Mouse (Mus musculus): ENCODE results near the gene Plxnb3. TPM values are rescaled to one million over a fixed set of nuclear protein-coding genes. Genes with fewer than 3 reads are reported as not detected.

The Plxnb3 gene
- polyA plus RNA-seq (2012; ENCODE audit: low replicate concordance) = 0.75 and 0.76 TPM in 2 replicates

DNA sequence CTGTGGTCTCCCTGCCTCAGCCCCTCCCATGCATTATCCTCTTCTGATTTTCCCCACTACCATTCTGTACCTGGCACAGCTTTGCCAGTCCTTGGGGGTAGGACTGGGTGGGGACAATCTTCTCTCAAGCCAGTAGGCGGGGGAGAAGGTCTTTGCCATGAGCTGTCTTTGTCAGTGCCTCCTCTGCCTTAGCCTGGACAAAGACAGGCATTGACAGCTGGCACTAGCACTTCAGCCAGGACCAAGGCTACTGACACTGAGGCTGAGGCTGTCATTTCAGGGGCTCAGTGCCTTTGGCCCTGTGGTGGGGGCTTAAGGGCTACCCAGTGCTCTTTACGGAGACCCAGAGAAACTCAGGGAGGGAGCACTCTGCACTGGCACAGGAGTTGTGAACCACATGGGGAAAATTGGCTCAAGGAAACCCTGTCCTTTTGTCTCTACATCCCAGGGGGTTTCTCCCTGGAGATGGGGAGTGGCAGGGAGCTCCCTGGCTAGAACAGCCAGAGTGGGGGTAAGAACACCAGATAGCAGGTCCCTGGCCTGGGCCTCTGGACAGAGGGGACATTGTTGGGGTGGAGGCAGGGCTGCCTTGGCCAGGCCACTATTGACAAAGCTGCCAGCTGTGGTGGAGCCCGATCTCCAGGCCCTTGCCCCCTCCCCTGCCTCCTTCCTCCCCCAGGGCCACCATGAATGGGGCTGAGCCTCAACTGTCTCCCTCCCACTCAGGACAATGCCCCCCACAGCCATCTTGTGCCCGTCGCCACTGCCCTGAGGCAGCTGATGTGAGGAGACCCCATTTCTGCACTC is at the start of gene Plxnb3:
Gene Plxnb3, plus strand, starts transcription at position 757 of the 807 bp plus-strand sequence.

DNA sequence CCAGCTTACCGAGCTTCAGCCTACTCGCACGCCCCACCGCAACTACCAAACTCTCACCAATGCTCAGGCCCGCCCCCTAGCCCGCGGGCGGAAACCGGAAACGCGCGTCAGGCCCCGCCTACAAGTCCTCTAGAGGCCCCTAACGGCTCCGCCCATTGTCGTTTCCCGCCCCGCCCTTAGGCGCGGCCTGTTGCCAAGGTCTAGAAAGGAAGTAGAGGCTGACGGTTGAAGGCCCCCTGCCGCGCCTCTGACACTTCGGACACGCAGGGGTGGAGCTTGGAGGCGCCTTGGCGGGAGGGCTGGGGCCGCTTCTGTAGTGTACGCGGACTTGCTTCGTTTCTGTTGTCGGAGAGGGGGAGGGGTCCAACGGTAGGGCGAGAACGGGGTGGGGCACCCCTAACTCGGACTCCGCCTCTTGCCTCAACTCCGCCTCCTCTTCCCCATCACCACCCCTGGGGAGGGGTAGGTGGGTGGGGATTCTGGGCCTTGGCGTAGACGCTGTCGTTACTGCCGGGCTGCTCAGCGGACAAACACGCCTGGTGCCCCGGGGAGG is 40.7 kb upstream of the Plxnb3 start, which contains the start of the genes Bcap31 and Abcd1:
Gene Bcap31, minus strand, starts transcription at position 67 of the 553 bp plus-strand sequence.
Gene Abcd1, plus strand, starts transcription at position 489 of the 553 bp plus-strand sequence.

DNA sequence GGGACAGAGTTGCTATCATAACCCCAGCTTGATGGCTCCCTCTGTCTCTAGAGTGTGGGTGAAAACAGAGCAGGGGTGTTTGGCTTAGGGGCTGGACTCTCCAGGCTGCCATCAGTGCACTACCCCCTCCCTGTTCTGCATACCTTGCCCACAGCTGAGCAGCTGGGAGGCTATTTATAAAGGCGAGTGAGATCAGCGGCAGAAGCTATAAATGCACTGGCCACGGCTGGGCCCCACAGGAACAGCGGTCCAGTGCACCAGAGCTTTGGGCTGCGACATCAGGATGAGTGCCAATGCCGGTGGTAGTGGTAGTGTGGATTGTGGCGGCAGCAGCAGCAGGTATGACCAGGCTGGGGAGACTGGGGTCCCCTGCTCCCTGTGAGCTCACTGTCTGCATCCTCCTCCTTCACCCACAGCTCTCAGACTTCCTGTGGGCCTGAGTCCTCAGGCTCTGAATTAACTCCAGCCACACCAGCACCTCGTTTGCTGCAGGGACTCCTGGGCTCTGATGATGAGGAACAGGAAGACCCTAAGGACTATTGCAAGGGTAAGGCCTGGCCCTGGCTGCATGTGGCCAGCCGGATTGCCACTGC is 17.4 kb downstream of the Plxnb3 start, which contains the start of gene Srpk3:
Gene Srpk3, plus strand, starts transcription at position 238 of the 593 bp plus-strand sequence.

DNA sequence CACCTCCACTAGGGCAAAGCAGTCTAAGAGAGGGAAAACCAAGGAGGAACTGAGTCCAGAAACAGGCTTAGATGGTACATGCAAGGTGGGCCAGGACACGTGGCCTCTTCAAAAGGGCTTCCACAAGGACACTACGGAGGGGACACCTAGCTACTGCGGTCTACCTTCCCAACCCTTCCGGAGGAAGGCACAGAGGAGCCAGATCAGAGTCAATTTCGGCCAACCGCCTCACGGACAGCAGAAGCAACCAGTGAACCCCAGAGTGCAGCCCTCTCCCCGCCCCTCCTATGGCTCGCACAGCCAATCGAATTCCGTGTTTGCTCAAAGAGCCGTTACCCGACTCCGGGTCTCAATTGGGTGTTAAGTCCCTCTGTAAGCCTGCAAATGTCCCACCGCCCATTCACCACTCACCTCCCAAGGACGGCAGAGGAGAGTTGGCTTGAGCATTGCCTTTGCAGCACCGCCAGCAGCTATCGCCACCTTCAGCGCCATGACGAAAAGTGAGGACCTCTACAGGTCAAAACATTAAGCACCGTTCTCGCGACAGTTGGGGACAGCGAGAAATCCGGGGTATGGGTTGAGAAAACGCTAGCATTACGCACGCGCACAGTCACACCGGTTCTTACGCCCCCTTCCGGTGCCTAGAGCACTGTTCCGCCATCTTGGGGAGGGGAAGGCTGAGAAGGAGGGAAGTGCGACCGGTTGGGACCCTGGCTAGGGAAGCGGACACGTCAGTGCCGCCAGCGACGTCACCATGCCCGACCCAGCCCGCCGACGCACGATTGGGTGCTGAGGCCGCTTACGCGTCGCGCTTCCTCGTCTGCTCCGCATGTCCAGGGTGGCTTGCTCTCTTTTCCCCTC is 29.7 kb downstream of the Plxnb3 start, which contains the start of the genes Idh3g and Ssr4:
Gene Idh3g, minus strand, starts transcription at position 534 of the 861 bp plus-strand sequence.
Gene Ssr4, plus strand, starts transcription at position 665 of the 861 bp plus-strand sequence.

Other genes with a start within 250 kb of the Plxnb3 start
- 0.32 and 0.43 TPM in 2 replicates for gene Dusp9, start 117.7 kb upstream of the Plxnb3 start, polyA plus RNA-seq (2012; ENCODE audit: low replicate concordance)
- 0.21 and 0.50 TPM in 2 replicates for gene Pnck, start 97.0 kb upstream of the Plxnb3 start, polyA plus RNA-seq (2012; ENCODE audit: low replicate concordance)
- gene Slc6a8, start 83.9 kb upstream of the Plxnb3 start, polyA plus RNA-seq (2012; ENCODE audit: low replicate concordance) = 0.57 and 0.89 TPM in 2 replicates
- gene Bcap31, start 40.9 kb upstream of the Plxnb3 start, polyA plus RNA-seq (2012; ENCODE audit: low replicate concordance) = 5.8 and 8.4 TPM in 2 replicates
- gene Abcd1, start 40.5 kb upstream of the Plxnb3 start, polyA plus RNA-seq (2012; ENCODE audit: low replicate concordance) = 10.7 and 18.0 TPM in 2 replicates
- 3.0 and 9.8 TPM in 2 replicates for gene Srpk3, start 17.3 kb downstream of the Plxnb3 start, polyA plus RNA-seq (2012; ENCODE audit: low replicate concordance)
- gene Idh3g, start 29.8 kb downstream of the Plxnb3 start, polyA plus RNA-seq (2012; ENCODE audit: low replicate concordance) = 21.6 and 28.2 TPM in 2 replicates
- 13.6 and 32.8 TPM in 2 replicates for gene Ssr4, start 29.9 kb downstream of the Plxnb3 start, polyA plus RNA-seq (2012; ENCODE audit: low replicate concordance)
- gene Pdzd4, start 67.9 kb downstream of the Plxnb3 start, polyA plus RNA-seq (2012; ENCODE audit: low replicate concordance) = 0.80 and 1.3 TPM in 2 replicates
- 0.46 TPM in 1 of 2 replicates, not detected in the other for gene Avpr2, start 135.0 kb downstream of the Plxnb3 start, polyA plus RNA-seq (2012; ENCODE audit: low replicate concordance)
- gene L1cam, start 139.0 kb downstream of the Plxnb3 start, polyA plus RNA-seq (2012; ENCODE audit: low replicate concordance) = 0.76 and 0.90 TPM in 2 replicates
- 14.9 and 31.1 TPM in 2 replicates for gene Arhgap4, start 164.8 kb downstream of the Plxnb3 start, polyA plus RNA-seq (2012; ENCODE audit: low replicate concordance)
- gene Naa10, start 164.9 kb downstream of the Plxnb3 start, polyA plus RNA-seq (2012; ENCODE audit: low replicate concordance) = 50.5 and 132 TPM in 2 replicates
- 2.2 and 22.1 TPM in 2 replicates for gene Renbp, start 173.8 kb downstream of the Plxnb3 start, polyA plus RNA-seq (2012; ENCODE audit: low replicate concordance)
- gene Hcfc1, start 209.3 kb downstream of the Plxnb3 start, polyA plus RNA-seq (2012; ENCODE audit: low replicate concordance) = 177 and 378 TPM in 2 replicates